Mouse (Mus musculus): ENCODE results near the gene Pla2g1b. TPM values are rescaled to one million over a fixed set of nuclear protein-coding genes. Genes with fewer than 3 reads are reported as not detected.

Pla2g1b gene
- polyA plus RNA-seq, 2 experiments: not detected

DNA sequence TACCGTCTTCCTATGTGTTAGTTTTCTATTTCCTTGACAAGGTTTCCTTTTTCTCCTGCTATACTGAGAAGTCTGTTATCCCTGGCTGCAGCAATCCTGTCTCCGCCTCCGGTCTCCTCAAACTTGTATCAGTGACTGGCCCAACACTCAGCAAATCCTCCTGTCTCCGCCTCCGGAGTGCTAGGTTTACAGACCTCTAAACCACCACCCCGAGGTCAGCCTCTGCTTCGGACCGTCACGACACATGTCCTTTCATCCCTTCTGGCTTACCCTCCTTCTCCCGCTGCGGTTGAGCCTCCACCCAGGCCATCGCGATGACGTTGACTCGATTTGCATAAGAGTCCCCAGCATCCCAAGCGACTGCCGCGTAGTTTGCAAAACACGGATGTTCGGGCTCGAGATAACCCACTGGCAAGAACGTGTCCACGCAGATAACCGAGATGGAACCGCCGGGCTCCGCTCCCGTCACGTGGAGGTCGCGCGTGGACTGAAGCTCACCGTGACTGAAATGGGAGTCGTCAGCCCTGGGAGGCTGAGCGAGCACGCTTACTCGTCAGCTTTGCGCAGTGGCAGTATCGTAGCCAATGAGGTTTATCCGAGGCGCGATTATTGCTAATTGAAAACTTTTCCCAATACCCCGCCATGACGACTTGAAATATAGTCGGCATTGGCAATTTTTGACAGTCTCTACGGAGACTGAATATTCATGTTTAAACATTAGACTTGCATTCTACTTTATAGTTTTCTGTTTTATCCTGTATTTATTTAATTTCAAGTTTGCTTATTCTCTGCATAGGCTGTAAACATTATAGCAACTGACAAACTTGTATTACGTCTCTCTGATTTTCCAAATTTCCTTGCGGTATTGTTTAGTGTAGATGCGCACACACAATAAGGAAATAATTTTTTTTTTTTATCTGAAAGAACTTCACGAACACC lies 23.9 kb downstream of the Pla2g1b start:
- Histone ChIP-seq H3K9me3 (ENCODE audit: control insufficient read depth, low read length) (no peaks in the 10 kb centered on the region), H3K36me3 (ENCODE audit: control insufficient read depth, insufficient read depth, low read length) (no peaks in the 10 kb centered on the region), H3K4me1 (ENCODE audit: control insufficient read depth, insufficient read depth, low read length) (peaks cover 22% of the 10 kb centered on the region), H3K4me3 (replicated peaks; ENCODE audit: low read length) (peak overlapping the region; percentile 39), H3K4me2 (replicated peaks; ENCODE audit: low read depth, low read length, severe bottlenecking) (peak overlapping the region; percentile 68), H3K27ac (replicated peaks; ENCODE audit: low read depth, low read length) (peak overlapping the region; percentile 100), H3K27me3 (ENCODE audit: control insufficient read depth, insufficient read depth, low read length) (no peaks in the 10 kb centered on the region), H3K9ac (ENCODE audit: low read depth, low read length, severe bottlenecking) (peak overlapping the region; percentile 86)
- under 1% methylated on average over 50 of the region's 50 CpGs for WGBS
- peak; percentile 97; the same call in 1 of the 2 replicates for TF ChIP-seq POLR2A (IDR thresholded peaks at IDR 0.05; ENCODE audit: borderline replicate concordance, extremely low read depth, insufficient read depth, insufficient read length)
- ATAC-seq (ENCODE audit: low FRiP score, low read depth) (peak; percentile 74), DNase-seq (ENCODE audit: low spot score) (peak; percentile 91)

DNA sequence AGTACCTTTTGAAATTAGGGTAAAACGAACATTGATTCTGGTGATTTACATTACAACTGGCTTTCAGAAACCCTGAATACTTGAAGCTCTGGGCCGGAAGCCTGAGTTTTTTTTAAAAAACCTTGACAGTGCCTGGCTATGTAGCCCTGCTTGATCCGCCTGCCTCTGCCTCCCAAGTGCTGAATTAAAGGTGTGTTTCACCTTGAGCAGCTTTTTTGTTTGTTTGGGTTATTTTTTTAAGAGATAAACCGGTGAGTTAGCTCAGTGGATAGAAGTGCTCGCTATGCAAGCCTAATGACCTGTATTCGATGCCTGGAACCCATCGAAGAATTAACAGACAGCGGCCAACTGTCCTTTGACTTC lies 24.6 kb downstream of the Pla2g1b start:
- WGBS: 8% methylated on average over 8 of the region's 8 CpGs
- ATAC-seq (ENCODE audit: low FRiP score, low read depth) (no peak), DNase-seq (ENCODE audit: low spot score) (no peak)
- no peak overlapping the region for H3K9ac ChIP-seq (ENCODE audit: low read depth, low read length, severe bottlenecking)
- no peaks in the 10 kb centered on the region for H3K9me3 ChIP-seq (ENCODE audit: control insufficient read depth, low read length)
- H3K36me3 ChIP-seq (ENCODE audit: control insufficient read depth, insufficient read depth, low read length): no peaks in the 10 kb centered on the region
- H3K27me3 ChIP-seq (ENCODE audit: control insufficient read depth, insufficient read depth, low read length): no peaks in the 10 kb centered on the region
- peaks cover 22% of the 10 kb centered on the region for H3K4me1 ChIP-seq (ENCODE audit: control insufficient read depth, insufficient read depth, low read length)
- 0 out of 2 replicates have a peak overlapping the region, but pooled peaks have one; percentile 39 for H3K4me3 ChIP-seq (replicated peaks; ENCODE audit: low read length)
- H3K27ac ChIP-seq (replicated peaks; ENCODE audit: low read depth, low read length): 0 out of 2 replicates have a peak overlapping the region, but pooled peaks have one; percentile 100
- peak overlapping the region; percentile 68 for H3K4me2 ChIP-seq (replicated peaks; ENCODE audit: low read depth, low read length, severe bottlenecking)
- TF ChIP-seq POLR2A (IDR thresholded peaks at IDR 0.05; ENCODE audit: borderline replicate concordance, extremely low read depth, insufficient read depth, insufficient read length): no peak

DNA sequence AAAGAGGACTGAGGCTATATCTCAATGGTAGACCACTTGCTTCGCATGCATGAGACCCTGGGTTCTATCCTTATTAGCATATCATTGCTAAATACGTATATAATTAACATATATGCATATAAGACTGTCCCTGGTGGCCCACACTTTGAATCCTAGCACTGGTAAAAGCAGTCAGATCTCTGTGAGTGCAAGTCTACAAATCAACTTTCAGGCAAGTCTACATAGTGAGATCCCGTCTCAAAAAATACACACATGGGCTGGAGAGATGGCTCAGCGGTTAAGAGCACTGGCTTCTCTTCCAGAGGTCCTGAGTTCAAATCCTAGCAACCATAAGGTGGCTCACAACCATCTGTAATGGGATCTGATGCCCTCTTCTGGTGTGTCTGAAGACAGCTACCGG lies 25.0 kb downstream of the Pla2g1b start:
- no peak for ATAC-seq (ENCODE audit: low FRiP score, low read depth)
- no peaks in the 10 kb centered on the region for H3K9me3 ChIP-seq (ENCODE audit: control insufficient read depth, low read length)
- no peaks in the 10 kb centered on the region for H3K36me3 ChIP-seq (ENCODE audit: control insufficient read depth, insufficient read depth, low read length)
- TF ChIP-seq POLR2A (IDR thresholded peaks at IDR 0.05; ENCODE audit: borderline replicate concordance, extremely low read depth, insufficient read depth, insufficient read length): no peak
- H3K9ac ChIP-seq (ENCODE audit: low read depth, low read length, severe bottlenecking): no peak overlapping the region
- peaks cover 22% of the 10 kb centered on the region for H3K4me1 ChIP-seq (ENCODE audit: control insufficient read depth, insufficient read depth, low read length)
- H3K27ac ChIP-seq (replicated peaks; ENCODE audit: low read depth, low read length): 0 out of 2 replicates have a peak overlapping the region, but pooled peaks have one; percentile 100
- no peak for DNase-seq (ENCODE audit: low spot score)
- H3K27me3 ChIP-seq (ENCODE audit: control insufficient read depth, insufficient read depth, low read length): no peaks in the 10 kb centered on the region
- H3K4me2 ChIP-seq (replicated peaks; ENCODE audit: low read depth, low read length, severe bottlenecking): peak overlapping the region; percentile 68; the same call in 1 of the 2 replicates
- WGBS: 34% methylated on average over 5 of the region's 5 CpGs
- no peak overlapping the region for H3K4me3 ChIP-seq (replicated peaks; ENCODE audit: low read length)

DNA sequence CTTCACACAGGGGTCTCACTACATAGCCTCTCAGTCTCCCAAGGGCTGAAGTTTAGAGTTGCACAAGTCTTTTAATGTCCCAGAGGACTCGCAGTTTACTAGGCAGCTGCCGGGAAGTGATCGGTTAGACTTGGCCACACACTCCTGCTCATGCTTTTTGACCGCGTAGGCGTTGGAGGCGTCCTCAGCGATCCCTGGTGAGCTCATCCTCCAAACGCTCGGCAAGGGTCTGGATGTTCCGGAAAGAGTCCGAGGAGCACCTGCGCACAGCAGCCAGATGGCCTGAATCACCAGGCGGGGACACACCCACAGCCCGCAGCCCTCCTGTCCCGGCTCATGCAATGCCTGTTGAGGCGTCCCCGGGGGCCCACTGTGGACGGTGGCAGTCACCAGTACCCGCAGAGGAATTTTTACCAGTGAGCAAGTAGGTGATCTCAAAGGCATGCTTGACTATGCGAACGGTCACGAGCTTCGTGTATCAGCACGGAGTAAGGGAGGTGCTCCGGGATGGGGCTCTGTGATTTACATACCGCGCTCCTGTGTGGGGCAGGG lies 25.8 kb downstream of the Pla2g1b start:
- Histone ChIP-seq H3K27me3 (ENCODE audit: control insufficient read depth, insufficient read depth, low read length) (no peaks in the 10 kb centered on the region), H3K36me3 (ENCODE audit: control insufficient read depth, insufficient read depth, low read length) (no peaks in the 10 kb centered on the region), H3K27ac (replicated peaks; ENCODE audit: low read depth, low read length) (peak overlapping the region; percentile 38; the same call in 1 of the 2 replicates), H3K4me1 (ENCODE audit: control insufficient read depth, insufficient read depth, low read length) (peaks cover 22% of the 10 kb centered on the region), H3K4me2 (replicated peaks; ENCODE audit: low read depth, low read length, severe bottlenecking) (peak overlapping the region; percentile 56), H3K9me3 (ENCODE audit: control insufficient read depth, low read length) (no peaks in the 10 kb centered on the region), H3K9ac (ENCODE audit: low read depth, low read length, severe bottlenecking) (peak overlapping the region; percentile 36; the same call in 1 of the 2 replicates), H3K4me3 (replicated peaks; ENCODE audit: low read length) (peak overlapping the region; percentile 23)
- ATAC-seq (ENCODE audit: low FRiP score, low read depth) (no peak), DNase-seq (ENCODE audit: low spot score) (peak; percentile 71)
- TF ChIP-seq POLR2A (IDR thresholded peaks at IDR 0.05; ENCODE audit: borderline replicate concordance, extremely low read depth, insufficient read depth, insufficient read length): no peak
- WGBS: 2% methylated on average over 28 of the region's 28 CpGs

DNA sequence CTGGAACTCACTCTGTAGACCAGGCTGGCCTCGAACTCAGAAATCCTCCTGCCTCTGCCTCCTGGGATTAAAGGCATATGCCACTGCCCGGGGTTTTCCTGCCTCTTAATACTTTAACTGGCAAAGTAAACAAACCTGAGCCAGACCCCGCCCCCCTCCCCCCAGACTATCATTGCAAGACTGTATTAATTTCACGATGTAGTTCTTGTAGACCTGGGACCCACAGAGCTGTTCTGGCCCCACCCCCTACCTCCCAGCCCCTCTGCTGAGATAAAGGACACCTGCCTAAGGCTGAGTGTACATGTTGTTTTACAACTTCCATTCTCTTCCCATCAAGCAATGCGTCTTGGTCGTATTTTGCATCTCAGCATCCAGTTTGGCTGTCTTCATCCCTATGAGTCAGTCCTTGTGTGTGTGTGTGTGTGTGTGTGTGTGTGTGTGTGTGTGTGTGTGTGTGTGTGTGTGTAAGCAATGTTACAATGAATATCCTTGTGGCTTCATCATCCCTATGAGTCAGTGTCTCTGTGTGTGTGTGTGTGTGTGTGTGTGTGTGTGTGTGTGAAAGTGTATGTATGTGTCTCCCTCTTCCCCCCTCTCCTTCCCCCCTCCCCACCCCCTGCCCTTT lies 26.8 kb downstream of the Pla2g1b start:
- TF ChIP-seq POLR2A (IDR thresholded peaks at IDR 0.05; ENCODE audit: borderline replicate concordance, extremely low read depth, insufficient read depth, insufficient read length): no peak
- no peak for DNase-seq (ENCODE audit: low spot score)
- Histone ChIP-seq H3K4me3 (replicated peaks; ENCODE audit: low read length) (no peak overlapping the region), H3K4me1 (ENCODE audit: control insufficient read depth, insufficient read depth, low read length) (peaks cover 22% of the 10 kb centered on the region), H3K9ac (ENCODE audit: low read depth, low read length, severe bottlenecking) (no peak overlapping the region), H3K36me3 (ENCODE audit: control insufficient read depth, insufficient read depth, low read length) (no peaks in the 10 kb centered on the region), H3K4me2 (replicated peaks; ENCODE audit: low read depth, low read length, severe bottlenecking) (no peak overlapping the region), H3K9me3 (ENCODE audit: control insufficient read depth, low read length) (no peaks in the 10 kb centered on the region), H3K27ac (replicated peaks; ENCODE audit: low read depth, low read length) (peak overlapping the region; percentile 85; the same call in 1 of the 2 replicates), H3K27me3 (ENCODE audit: control insufficient read depth, insufficient read depth, low read length) (no peaks in the 10 kb centered on the region)
- no peak for ATAC-seq (ENCODE audit: low FRiP score, low read depth)
- WGBS: 54% methylated on average over 6 of the region's 6 CpGs
